Mouse (Mus musculus): ENCODE measurements at regions not wholly inside any gene's neighbourhood (a gene's known extent, or its start where the extent isn't known, plus 50 kb on each side); places are given as distances from the start of the nearest gene placed in this dataset.

DNA sequence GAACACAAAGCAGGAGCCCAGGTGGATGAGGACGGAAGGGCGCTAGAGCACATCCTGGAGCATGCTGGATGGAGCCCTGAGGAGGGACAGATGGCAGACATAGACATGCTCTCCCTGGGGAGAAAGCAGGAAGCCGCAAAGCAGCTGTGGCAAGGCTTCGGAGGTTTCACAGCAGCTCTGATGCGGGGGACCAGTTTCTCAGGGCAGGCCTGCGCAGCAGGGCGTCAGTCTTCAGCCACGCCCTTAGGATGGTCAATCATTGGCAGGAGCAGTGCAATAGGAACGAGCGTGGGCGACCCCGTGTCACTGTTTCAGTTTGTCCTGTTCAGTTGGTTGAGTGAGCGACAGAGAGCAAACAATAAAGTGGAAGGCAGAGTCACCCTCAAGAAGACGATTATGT is 343.8 kb upstream of the Gm10131 start:
- DNase-seq (ENCODE audit: low spot score in 2 of 2), result no peak

DNA sequence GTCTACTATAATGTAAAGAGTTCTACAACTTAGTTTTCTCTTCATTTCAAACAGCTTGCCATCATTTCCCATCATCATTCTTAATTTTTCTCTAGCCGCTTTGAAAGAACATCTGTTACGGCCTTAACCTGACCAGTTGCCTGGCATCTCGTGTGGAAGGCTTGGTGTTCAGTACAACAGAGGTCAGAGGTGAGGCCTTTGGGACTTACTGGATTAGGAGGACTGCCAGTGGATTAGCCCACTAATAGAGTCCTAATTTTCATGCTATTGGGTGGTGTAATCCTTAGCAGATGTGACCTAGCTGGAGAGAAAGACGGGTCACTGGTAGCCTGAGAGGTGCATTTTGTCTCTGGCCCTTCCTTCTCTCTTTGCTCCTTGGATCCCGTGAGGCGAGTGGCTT is 341.3 kb upstream of the Gm10131 start:
- DNase-seq (ENCODE audit: low spot score in 2 of 2), result no peak

DNA sequence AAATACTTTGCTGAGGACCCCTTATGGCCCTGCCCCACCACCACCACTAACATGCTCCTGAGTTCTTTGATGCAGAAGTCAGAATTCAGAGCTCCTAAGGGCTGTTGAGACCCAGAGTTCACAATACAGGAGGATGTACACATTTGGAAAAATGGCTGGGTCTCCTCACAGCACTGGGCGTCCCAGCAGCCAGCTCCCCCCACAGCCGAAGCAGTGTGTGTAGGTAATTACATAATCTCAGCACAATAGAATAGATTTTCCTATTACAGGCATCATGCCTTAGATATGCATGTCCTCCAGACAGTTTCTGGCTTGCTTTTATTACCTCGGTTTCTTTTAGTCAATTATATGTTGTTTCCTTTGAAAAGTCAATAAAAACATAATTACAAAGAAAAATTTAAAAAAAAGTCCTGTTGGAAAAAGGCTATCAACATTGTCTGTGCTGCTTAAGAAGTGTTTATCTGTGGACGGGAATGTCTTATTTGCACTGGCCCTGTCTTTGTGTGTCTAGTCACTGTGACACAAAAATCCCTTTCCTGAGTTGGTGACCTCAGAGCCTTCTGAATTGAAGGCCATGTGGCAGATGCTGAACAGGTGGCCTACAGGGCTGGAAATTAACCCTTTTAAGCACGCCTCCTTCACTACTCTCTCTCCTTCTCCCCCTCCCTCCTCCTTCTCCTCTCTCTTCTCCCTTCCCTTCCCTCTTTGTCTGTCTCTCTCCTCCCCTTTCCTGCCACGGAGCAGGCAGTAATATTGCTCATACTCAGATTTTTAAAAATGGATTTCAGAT is 339.9 kb upstream of the Gm10131 start:
- no peak for DNase-seq (ENCODE audit: low spot score in 2 of 2)

DNA sequence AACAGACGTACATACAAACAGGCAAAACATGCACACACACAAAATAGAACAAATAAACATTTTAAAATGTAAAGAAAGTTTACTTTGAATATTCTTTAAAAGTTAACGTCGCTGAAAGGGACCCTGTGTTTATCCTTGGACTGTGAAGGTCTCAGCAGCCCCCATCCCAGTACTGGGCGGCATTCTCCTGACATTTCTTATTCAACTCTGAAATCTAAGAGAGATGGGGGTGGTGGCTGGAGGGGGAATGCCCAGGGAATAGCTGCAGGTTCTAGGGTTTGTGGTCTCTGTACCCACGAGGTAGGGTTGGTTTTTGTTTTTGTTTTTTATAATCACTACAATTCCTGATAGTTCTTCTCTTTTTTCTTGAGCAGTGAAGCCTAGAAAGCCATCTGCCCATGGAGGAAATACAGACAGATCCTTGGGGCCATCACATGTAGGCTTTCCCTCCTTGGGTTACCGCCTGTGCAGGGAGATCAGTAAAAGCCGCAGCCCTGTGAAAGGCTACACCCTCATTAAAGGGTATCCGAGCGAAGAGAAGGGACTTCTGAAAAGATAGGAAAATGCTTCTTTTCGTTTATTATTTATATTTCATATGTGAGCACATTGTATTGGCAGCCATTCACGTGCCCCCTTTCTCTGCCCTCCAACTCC is 338.0 kb upstream of the Gm10131 start:
- DNase-seq (ENCODE audit: low spot score in 2 of 2), result no peak

DNA sequence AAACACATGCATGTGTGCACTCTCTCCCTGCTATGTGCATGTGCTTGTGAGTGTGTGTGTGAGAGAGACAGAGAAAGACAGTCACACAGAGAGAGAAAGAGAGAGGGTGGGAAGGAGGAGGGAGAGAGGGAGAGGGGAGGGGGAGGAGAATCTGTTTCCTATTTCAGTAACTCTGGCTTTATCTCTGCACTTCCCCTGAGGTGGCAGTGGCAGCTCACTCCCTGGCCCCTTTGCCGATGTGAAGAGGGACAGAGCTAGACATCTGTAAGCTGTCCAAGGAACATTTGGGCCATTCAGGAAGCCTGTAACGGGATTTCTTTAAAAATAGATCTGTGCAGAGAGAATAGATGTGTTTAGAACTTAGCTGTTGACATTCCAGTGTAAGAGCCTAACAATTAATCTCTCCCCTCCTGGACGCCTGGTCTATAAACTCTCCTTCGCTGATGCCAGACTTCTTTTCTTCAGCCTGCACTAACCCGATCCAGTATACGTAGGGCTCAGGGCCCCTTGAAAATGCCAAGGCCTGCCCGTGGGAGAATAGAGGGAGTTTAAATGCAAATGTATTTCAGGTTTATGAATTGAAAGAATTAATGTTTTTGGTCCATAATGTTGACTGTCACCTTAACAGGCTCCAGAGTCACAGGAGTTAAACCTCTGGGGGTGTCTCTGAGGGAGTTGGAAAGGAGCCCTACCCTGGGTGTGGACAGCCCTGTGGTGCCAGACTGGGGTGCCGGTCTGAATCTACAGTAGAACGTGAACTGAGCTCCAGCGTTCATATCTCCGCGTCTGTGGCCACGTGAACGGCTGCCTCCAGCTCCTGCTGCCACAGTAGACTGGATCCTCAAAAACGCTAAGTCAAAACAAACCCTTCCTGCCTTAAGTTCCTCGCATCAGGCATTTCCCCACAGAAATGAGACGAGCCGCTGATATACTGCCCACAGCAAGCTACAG is 336.6 kb upstream of the Gm10131 start:
- DNase-seq (ENCODE audit: low spot score in 2 of 2), result no peak

DNA sequence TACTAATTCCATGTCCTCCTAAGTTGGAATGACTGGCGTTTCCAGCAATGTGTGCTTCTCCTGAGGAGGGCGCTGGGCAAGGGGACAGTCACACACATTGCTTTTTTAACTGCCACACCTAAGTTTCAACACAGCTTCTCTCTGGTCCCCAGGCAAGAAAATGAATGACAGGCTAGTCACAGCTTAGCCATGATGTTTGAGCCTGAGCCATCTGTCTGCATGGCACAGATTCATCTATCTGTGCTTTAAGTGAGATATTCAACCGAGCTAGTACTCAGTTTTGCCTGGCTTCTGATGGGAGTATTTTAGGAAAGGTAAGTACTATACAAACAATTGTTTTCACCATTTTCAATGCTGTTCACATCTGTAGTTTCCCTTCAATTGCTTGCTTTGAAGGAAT is 331.2 kb upstream of the Gm10131 start:
- no peak for DNase-seq (ENCODE audit: low spot score in 2 of 2)

DNA sequence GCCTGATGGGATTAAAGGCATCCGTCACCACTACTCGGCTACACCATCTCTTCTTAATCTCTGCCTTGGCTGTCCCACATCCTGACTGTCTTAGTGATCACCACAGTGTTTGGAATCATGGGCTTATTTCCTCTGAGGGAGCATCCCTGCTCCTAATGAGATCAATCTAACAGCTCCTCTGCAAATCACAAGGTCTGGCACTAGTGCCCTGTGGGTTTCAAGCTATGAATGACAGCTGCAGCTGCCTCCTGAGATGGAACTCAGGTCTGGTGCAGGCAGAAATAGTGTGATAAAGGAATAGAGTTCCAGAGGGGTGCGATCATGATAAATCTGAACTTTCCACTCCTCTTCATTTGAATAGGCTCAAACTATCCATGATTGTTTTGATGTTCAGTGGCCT is 330.2 kb upstream of the Gm10131 start:
- no peak for DNase-seq (ENCODE audit: low spot score in 2 of 2)

DNA sequence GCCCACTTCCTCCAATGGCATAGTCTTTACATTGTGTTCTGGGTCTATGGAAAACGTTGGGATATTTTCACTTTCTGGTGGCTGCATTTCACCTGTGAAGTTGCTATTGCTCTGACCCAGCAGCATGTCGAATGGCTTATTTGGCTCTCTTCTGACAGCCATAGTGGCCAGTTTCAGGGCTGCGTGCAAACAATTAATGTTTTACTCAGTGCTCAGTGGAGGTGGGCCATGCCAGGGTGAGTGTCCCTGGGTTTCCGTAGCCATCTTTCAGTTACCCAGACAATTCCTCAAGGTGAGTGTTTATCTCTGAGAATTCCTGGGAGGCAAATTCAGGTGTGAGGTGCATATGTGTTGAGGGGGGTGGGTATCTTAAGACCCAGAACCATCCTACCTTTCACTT is 329.2 kb upstream of the Gm10131 start:
- DNase-seq (ENCODE audit: low spot score in 2 of 2), result no peak

DNA sequence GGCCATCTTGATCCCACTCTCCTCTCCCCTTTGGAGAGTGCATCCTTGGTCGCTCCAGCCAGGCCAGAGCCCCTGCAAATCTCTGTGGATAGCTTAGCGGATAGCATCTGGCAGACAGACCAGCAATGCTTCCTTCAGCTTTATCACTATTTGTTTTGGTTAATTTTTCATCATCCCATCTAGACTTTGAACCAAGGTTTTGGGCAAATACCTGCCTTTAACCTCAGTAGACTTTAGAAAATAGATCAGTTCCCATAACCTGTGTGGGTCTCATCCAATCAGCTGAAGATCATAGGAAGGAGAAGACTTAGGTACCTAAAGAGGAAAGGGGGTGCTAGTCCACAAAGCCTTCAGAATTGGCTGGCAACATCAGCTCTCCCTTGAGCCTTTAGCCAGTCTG is 327.2 kb upstream of the Gm10131 start:
- DNase-seq (ENCODE audit: low spot score in 2 of 2), result no peak

DNA sequence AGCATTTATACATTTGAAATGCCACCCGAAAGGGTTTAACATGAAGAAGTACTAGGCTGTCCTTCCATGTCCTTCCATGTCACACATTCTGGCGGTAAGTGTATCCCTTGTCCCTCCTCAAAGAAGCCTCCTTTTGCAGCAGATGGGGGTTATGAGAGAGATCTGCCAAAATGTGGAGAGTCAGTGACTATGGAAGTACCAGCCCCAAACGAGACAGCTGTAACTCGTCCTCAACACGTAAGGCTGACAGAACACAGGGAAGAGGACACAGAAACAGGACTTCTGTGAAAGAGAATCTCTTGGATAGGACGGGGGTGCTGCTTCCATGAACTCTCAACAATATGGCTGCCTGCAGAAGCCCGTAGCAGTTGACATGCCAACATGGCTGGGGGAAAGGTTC is 320.4 kb upstream of the Gm10131 start:
- no peak for DNase-seq (ENCODE audit: low spot score in 2 of 2)

DNA sequence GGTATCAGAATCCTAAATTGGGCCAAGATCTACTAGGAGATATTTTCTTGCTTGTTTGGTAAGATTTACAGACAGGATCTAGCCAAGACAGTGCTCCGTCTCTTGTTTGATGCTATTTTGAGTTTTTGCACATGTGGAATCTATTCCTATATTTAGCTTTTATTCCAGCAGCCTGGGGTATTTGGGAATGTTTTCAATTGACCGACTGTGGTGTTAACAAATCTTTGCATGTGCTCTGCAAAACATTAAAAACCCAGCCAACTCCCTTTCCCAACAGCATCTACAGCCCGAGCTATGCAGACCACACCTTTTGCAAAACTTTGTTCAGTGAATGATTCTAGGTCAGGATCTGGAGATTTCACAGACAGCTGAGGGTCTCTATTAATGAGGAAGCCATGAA is 317.7 kb upstream of the Gm10131 start:
- no peak for DNase-seq (ENCODE audit: low spot score in 2 of 2)

DNA sequence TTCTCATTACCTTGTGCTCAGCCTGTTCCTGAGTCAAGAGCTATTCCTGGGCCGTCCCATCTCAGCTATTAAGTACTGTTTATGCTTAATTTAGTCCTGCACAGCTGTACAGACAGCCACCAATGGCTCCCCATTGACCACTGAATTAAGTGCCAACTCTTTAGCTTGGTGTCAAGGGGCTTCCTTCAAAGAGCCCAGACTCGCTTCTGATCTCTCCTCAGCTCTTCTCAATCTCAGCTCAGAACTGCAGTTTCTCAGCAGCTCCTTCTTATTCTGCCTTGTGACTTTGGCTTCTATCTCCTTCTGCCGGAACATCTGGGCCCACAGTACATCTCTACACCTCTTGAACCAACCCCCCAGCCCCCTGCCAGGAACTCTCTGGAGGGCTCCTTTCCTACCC is 290.0 kb upstream of the Gm10131 start:
- DNase-seq (ENCODE audit: low spot score in 2 of 2), result no peak

DNA sequence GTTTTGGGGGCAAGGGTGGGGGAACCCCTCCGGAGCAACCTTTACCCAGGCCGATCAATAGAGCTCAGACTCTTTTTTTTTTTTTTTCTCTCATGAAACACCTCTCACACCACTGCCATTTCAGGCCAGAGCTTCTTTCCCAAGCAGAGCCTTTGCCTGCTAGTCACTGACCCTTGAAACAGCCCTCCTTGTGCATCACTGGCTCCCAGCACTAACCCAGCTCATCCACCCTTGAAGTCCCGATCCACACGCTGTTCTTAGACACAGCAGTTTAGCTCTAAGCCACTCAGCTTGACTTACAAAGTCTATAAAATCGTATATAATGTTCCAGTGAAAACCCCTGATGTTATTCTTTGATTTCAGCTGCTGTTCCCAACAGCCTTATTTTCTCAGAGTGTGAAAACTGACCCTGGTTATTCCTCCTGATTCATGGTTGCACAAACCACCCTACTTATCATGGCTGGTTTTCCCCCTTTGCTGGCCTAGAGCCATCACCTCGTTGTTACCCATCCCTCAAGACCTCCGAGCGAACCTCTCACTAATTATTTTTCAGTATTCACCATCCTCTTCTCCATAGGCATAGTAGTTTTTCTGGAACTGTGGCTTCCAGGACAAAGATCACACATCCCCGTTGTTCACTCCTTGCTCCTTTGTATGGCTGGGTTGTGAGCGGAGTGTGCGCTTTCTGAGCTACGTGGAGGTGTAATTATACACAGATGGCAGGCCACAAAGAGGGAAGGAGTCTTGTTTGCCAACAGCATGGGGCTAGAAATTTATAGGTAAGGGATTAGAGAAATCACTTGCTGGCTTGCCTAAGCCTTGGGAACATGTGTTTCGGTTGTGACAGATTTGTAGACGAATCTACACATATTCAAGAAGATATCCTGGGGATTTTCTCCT is 287.6 kb upstream of the Gm10131 start:
- no peak for DNase-seq (ENCODE audit: low spot score in 2 of 2)

DNA sequence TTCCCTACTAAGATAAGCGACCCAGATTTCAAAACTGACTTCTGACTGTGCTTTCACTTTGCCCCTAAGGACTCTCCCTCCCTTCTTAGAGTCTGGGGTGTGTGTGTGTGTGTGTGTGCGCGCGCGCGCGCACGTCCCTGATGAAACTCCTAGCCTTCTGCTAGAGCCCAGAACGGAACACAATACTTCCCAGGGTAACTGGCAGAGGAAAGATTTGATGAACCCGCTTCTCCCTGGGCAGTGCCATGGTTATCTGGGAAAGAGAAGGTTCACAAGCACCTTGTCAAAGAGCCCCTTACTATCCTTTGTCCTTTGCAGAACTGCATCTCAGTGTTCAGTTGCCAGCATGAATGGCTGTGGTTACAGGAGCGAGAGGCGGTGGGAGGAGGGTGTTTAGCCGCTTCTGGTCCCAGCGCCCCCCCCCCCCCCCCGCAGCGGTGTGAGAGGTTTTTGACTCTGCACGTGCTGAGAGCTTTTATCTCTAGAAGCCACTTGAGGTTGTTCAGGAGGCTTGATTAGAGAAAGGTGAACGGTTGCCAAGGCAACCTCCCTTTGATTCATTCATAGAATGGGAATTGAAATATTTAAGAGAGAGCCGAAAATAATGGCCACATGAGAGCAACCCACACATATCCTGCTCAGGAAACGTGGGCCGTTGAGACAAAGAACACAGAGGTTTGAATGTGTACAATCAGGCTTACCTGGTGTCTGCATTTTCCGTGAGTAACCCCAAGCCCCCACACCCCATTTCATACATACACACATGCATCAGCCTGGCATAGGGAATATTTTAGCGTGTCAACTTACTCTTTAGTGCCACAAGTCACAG is 286.3 kb upstream of the Gm10131 start:
- no peak for DNase-seq (ENCODE audit: low spot score in 2 of 2)

DNA sequence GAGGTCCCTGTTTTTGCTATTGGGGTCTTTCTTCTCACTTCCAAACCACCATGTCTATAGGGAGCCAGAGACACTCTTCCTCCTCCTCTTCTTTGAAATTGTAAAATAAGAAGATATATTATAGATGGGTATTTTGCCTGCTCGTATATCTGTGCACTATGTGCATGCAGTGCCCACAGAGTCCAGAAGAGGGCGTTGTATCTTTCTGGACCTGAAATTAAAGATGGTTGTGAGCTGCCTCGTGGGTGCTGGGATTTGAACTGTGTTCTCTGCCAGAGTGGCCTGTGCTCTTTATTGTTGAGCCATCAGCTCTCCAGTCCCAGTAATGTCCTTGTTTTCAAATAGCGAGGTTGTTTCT is 285.7 kb upstream of the Gm10131 start:
- no peak for DNase-seq (ENCODE audit: low spot score in 2 of 2)

DNA sequence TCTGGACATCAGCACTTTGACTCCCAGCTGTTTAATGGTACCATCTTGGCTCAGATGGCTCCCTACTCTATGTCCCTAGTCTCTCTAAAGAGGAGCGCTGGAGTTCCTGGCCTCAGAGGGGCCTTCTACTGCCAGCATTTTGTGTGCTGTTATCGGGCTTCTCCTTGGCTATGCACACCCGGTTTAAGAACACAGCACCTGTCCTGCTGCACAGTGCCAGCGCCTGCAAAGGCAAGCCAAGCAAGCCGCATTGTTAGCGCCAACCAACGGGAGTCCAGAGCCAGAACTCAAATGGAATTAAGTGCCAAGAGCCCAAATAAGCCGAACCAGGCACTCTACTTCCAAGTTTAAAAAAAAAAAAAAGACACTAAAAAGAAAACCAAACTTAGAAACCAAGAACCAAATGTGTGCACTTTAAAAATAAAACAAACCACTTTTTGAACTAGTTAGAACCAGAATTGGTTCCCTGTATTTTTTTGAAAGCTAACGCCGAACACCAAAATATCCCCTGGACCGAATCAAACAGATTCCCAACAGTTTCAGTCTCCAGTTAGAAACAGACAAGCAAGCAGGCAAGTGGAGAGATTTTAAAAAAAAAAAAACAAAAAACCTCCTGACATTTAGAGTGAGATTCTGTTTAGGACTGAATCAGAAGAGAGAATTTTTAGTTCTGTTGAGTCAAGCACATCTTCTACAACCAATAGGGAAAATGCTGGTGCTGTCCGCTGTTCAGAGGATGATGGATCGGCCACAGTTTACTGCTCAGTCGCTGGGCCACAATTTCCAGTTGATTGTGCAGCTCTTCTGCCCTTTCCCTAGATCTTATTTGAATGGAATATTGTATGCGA is 281.7 kb upstream of the Gm10131 start:
- DNase-seq (ENCODE audit: low spot score in 2 of 2), result no peak

DNA sequence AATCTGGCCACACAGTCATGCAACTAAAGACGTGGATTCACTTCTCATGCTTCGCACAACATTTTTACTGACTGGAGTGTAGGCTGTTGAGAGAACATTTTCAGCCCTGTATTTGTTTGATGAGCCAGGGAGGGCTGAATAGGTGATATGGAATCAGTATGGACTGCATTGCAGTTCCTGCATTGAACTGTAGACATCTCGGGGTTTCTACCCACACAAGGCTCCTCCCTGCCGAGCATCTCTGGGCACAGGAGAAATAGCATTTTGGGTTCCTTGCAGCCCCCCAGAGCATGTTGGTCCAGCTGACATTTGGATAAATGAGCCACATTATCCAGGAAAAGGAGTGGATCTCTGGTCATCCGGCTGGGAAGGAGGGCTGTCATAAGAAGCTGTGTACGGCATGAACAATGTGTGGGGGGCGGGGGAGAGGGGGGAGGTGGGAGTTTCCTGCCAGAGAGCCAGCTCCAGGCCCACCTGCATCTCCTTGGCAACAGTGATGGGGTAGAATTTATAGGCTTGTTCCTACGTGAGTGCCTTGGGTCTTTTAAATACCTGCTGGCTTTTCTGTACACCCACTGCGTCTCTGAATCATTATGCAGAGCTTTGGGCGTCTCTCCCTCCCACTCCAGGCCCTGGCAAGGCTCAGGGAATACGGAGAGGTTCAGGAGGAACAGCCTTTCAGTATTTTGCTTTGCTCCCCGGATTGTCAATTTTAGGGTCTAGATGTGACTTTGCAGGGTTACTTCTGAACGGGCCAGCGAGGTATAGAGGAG is 280.9 kb upstream of the Gm10131 start:
- DNase-seq (ENCODE audit: low spot score in 2 of 2), result no peak

DNA sequence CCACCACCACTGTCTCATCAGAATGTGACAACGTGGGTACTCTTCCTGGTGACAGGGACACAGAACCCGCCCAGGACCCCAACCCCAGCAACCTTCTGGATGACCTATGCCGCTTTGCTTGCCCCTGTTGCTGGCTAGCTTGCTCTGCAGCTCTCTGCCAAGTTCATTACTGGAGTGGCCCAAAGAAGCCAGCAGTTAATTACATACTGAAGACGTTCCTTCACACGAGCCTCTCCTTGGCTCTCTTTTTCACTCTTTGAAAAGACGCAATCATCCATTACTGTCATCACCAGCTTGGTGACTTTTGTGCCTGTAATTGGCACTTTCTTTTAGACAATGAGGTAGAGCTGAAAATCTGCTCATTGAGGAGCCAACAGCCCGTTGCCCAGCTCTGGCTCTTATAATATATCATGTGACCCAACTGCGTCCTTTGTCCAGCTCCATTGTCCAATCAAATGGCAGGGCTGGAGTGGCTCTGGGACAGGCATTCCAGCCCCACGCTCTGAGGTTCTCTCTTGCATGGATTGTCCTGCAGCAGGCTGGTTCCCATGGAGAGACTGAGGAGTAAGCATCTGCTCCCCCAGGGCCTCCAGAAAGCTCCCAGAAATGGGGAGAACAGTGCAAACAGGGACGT is 274.4 kb upstream of the Gm10131 start:
- no peak for DNase-seq (ENCODE audit: low spot score in 2 of 2)
